ENCODE assay signal across 14 mouse cellular contexts in the genomic region with DNA sequence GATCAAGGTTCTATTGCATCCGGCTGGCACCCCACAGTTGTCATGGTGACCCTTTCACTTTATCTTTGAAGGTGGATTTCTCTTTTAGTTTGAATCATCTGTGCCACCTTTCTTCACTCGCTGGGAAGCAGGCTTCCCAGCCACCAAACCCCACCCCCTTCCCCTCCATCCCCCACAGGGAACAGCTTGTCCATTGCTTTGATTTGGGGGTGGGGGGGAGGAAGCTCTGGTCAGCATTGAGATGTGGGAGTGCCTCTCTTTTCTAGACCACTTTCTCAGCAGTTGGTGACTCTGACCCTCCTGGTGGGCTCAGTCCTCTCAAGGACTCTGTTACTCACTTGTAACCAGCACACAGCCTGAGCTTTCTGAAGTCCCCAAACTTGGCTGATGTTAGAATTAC.
DNase-seq lines count a peak whose midpoint lies in the region; ATAC-seq and TF ChIP-seq lines count a peak whose summit lies in the region.
"Had no signal": no experiment of that assay in that cellular context is flagged by ENCODE, and none has a peak within 500 bp of the region (broad histone marks: within the 10 kb centered on the region; RNA-seq: fewer than 3 reads in every experiment).

No protein-coding gene starts in this region.

- H3K36me3 ChIP-seq in embryonic facial prominence, embryonic 15.5 days = peaks cover 38% of the 10 kb centered on the region
- H3K36me3 ChIP-seq in hindbrain, embryonic 12.5 days = peaks cover 5% of the 10 kb centered on the region; the same call in 1 of the 2 replicates
- peaks cover 13% of the 10 kb centered on the region for H3K36me3 ChIP-seq in midbrain, postnatal 0 days (ENCODE audit: insufficient read depth, low read length)
- peaks cover 19% of the 10 kb centered on the region for H3K36me3 ChIP-seq in liver, embryonic 12.5 days

- no peaks in the 10 kb centered on the region for H3K27me3 ChIP-seq in embryonic facial prominence, embryonic 15.5 days
- H3K27me3 ChIP-seq in hindbrain, embryonic 12.5 days = no peaks in the 10 kb centered on the region
- H3K27me3 ChIP-seq in midbrain, postnatal 0 days (ENCODE audit: insufficient read depth, low read length) = no peaks in the 10 kb centered on the region
- no peaks in the 10 kb centered on the region for H3K27me3 ChIP-seq in liver, embryonic 12.5 days (replicated peaks)

- no peak overlapping the region for H3K9ac ChIP-seq in embryonic facial prominence, embryonic 15.5 days
- 0 out of 2 replicates have a peak overlapping the region, but pooled peaks have one; percentile 9 for H3K9ac ChIP-seq in hindbrain, embryonic 12.5 days
- no peak overlapping the region for H3K9ac ChIP-seq in midbrain, postnatal 0 days (replicated peaks; ENCODE audit: low read length, poor library complexity, severe bottlenecking)
- H3K9ac ChIP-seq in liver, embryonic 12.5 days = no peak overlapping the region

- peak overlapping the region; percentile 84 for H3K27ac ChIP-seq in left cerebral cortex, adult 2 months
- H3K27ac ChIP-seq in embryonic facial prominence, embryonic 15.5 days (replicated peaks) = peak overlapping the region; percentile 44; the same call in 1 of the 2 replicates
- peak overlapping the region; percentile 90 for H3K27ac ChIP-seq in hindbrain, embryonic 12.5 days
- H3K27ac ChIP-seq in midbrain, postnatal 0 days (ENCODE audit: low read depth, low read length) = peak overlapping the region; percentile 95
- H3K27ac ChIP-seq in liver, embryonic 12.5 days = no peak overlapping the region
- H3K27ac ChIP-seq: macrophage had no signal

- WGBS in embryonic facial prominence, embryonic 15.5 days = 39% methylated on average over 2 of the region's 2 CpGs
- WGBS in hindbrain, embryonic 12.5 days = 35% methylated on average over 2 of the region's 2 CpGs
- whole genome bisulfite sequencing in midbrain, postnatal 0 days = 24% methylated on average over 2 of the region's 2 CpGs
- WGBS in liver, embryonic 12.5 days (ENCODE audit: insufficient replicate concordance) = 52% methylated on average over 2 of the region's 2 CpGs

- no peak overlapping the region for H3K4me2 ChIP-seq in embryonic facial prominence, embryonic 15.5 days (replicated peaks)
- H3K4me2 ChIP-seq in hindbrain, embryonic 12.5 days (replicated peaks) = no peak overlapping the region
- H3K4me2 ChIP-seq in midbrain, postnatal 0 days (ENCODE audit: low read depth, low read length, poor library complexity, severe bottlenecking) = no peak overlapping the region
- no peak overlapping the region for H3K4me2 ChIP-seq in liver, embryonic 12.5 days

- no peak for DNase-seq in left cerebral cortex, adult 2 months (ENCODE audit: extremely low spot score in 1 of 2, low spot score in 2 of 2)
- DNase-seq in left cerebral cortex, adult 18-20 months (ENCODE audit: low spot score in 2 of 2) = no peak
- no peak for DNase-seq in midbrain, postnatal 0 days (ENCODE audit: low spot score)
- DNase-seq in ovary, postnatal 14 days (ENCODE audit: low spot score) = no peak
- DNase-seq: adrenal gland, adult 8-10 months; cerebellum, adult 11 months; heart, adult 18-20 months; kidney, postnatal 14 days; left cerebral cortex, postnatal 4 days; thymus, postnatal 36 days had no signal

- intact Hi-C loops in left cerebral cortex, adult 2 months (cut with DNase I) = no loop called here

- no peaks in the 10 kb centered on the region for H3K9me3 ChIP-seq in embryonic facial prominence, embryonic 15.5 days (replicated peaks)
- no peaks in the 10 kb centered on the region for H3K9me3 ChIP-seq in hindbrain, embryonic 12.5 days (replicated peaks)
- no peaks in the 10 kb centered on the region for H3K9me3 ChIP-seq in midbrain, postnatal 0 days (ENCODE audit: low read length)
- no peaks in the 10 kb centered on the region for H3K9me3 ChIP-seq in liver, embryonic 12.5 days (replicated peaks)

- peaks cover 67% of the 10 kb centered on the region for H3K4me1 ChIP-seq in embryonic facial prominence, embryonic 15.5 days
- peaks cover 68% of the 10 kb centered on the region for H3K4me1 ChIP-seq in hindbrain, embryonic 12.5 days
- peaks cover 42% of the 10 kb centered on the region for H3K4me1 ChIP-seq in midbrain, postnatal 0 days (ENCODE audit: insufficient read depth, low read length)
- peaks cover 61% of the 10 kb centered on the region for H3K4me1 ChIP-seq in liver, embryonic 12.5 days

- no peak for ATAC-seq in embryonic facial prominence, embryonic 15.5 days (ENCODE audit: insufficient number of reproducible peaks, low FRiP score, low TSS enrichment, low read depth)
- ATAC-seq in hindbrain, embryonic 12.5 days (ENCODE audit: low FRiP score) = no peak
- ATAC-seq in midbrain, postnatal 0 days (ENCODE audit: low FRiP score) = no peak
- ATAC-seq in liver, embryonic 12.5 days = no peak

- no peak overlapping the region for H3K4me3 ChIP-seq in left cerebral cortex, adult 2 months
- H3K4me3 ChIP-seq in embryonic facial prominence, embryonic 15.5 days (replicated peaks) = no peak overlapping the region
- H3K4me3 ChIP-seq in hindbrain, embryonic 12.5 days = no peak overlapping the region
- H3K4me3 ChIP-seq in midbrain, postnatal 0 days (ENCODE audit: low read depth, low read length) = no peak overlapping the region
- no peak overlapping the region for H3K4me3 ChIP-seq in liver, embryonic 12.5 days

- no peak for TF ChIP-seq CTCF in left cerebral cortex, adult 2 months (IDR thresholded peaks at IDR 0.05)
- no peak for TF ChIP-seq CTCF in midbrain, postnatal 0 days (IDR thresholded peaks at IDR 0.05)
